Mouse (Mus musculus) yolk sac, embryonic 10.5 days (tissue): ENCODE results near the gene Krt32.

Experiments
- DNase-seq: peaks from one replicate; pipeline ENCODE4 v3.0.0-alpha.2; 2017; ENCODE audit warnings: low spot score

Krt32 gene

GRCm38 (mm10) chr11:100087861-100088260, at the start of gene Krt32:
Gene Krt32, minus strand, starts transcription at chr11:100088226.
- DNase-seq: no peak

GRCm38 (mm10) chr11:100137693-100138092, 49.7 kb upstream of the Krt32 start:
- no peak for DNase-seq

GRCm38 (mm10) chr11:100136559-100136958, 48.5 kb upstream of the Krt32 start:
- DNase-seq: no peak

GRCm38 (mm10) chr11:100135731-100136130, 47.7 kb upstream of the Krt32 start, which contains the start of gene Krt15:
Gene Krt15, minus strand, starts transcription at chr11:100135928.
- no peak for DNase-seq

- DNase-seq: no peak
These were observed 36.9 kb upstream of the Krt32 start for GRCm38 (mm10) chr11:100124901-100125300.

- DNase-seq: no peak
These were observed 33.4 kb upstream of the Krt32 start, which contains the start of gene Krt13 for GRCm38 (mm10) chr11:100121466-100121865. Gene Krt13, minus strand, starts transcription at chr11:100121566.

GRCm38 (mm10) chr11:100120331-100120730, 32.3 kb upstream of the Krt32 start:
- DNase-seq: no peak

GRCm38 (mm10) chr11:100113742-100114029, 25.7 kb upstream of the Krt32 start:
- DNase-seq: peak; percentile 41

- no peak for DNase-seq
These were observed 25.1 kb upstream of the Krt32 start for GRCm38 (mm10) chr11:100112935-100113741.

- no peak for DNase-seq
These were observed 17.6 kb upstream of the Krt32 start, which contains the start of gene Krt36 for GRCm38 (mm10) chr11:100105576-100106122. Gene Krt36, minus strand, starts transcription at chr11:100105626.

GRCm38 (mm10) chr11:100102693-100103429, 14.8 kb upstream of the Krt32 start:
- no peak for DNase-seq

- DNase-seq: no peak
These were observed 12.4 kb upstream of the Krt32 start for GRCm38 (mm10) chr11:100100391-100100790.

GRCm38 (mm10) chr11:100097819-100098218, 9.8 kb upstream of the Krt32 start:
- DNase-seq: peak; percentile 7

- no peak for DNase-seq
These were observed 8.1 kb upstream of the Krt32 start, which contains the start of gene Krt35 for GRCm38 (mm10) chr11:100096141-100096540. Gene Krt35, minus strand, starts transcription at chr11:100096241.

- DNase-seq: no peak
These were observed 476 bp upstream of the Krt32 start for GRCm38 (mm10) chr11:100088378-100089025.

- DNase-seq: no peak
These were observed 14.2 kb downstream of the Krt32 start for GRCm38 (mm10) chr11:100073873-100074272.

GRCm38 (mm10) chr11:100067293-100068036, 20.6 kb downstream of the Krt32 start:
- DNase-seq: no peak

GRCm38 (mm10) chr11:100066236-100067010, 21.6 kb downstream of the Krt32 start:
- no peak for DNase-seq

GRCm38 (mm10) chr11:100058875-100059274, 29.2 kb downstream of the Krt32 start:
- no peak for DNase-seq
